Mouse (Mus musculus): ENCODE data around the gene Tmem138. TPM values are rescaled to one million over a fixed set of nuclear protein-coding genes. Genes with fewer than 3 reads are reported as not detected.

The Tmem138 gene
- polyA plus RNA-seq, 1 experiment = 16.5 TPM

GRCm38 (mm10) chr19:10525910-10526309 is 51.3 kb downstream of the Tmem138 start, which contains the start of gene Sdhaf2:
Sdhaf2 (minus strand) TSS chr19:10526142.
- WGBS = under 1% methylated on average over 11 of the region's 11 CpGs
- no peak for TF ChIP-seq CTCF (IDR thresholded peaks at IDR 0.05; ENCODE audit: control insufficient read depth, insufficient read depth, low read length)
- no peak for TF ChIP-seq POLR2A (IDR thresholded peaks at IDR 0.05; ENCODE audit: borderline replicate concordance, control insufficient read depth, low read depth, low read length)
- peaks cover 1% of the 10 kb centered on the region for H3K4me1 ChIP-seq (ENCODE audit: control insufficient read depth, insufficient read depth, low read length)
- peak within 1 kb of the TSS; percentile 98 for H3K27ac ChIP-seq (ENCODE audit: control insufficient read depth, insufficient read depth, low read depth, low read length, poor library complexity)
- H3K4me3 ChIP-seq (replicated peaks; ENCODE audit: control insufficient read depth, low read depth, low read length) = peak within 1 kb of the TSS; percentile 100

- WGBS = under 1% methylated on average over 89 of the region's 93 CpGs
- Histone ChIP-seq H3K4me1 (ENCODE audit: control insufficient read depth, insufficient read depth, low read length) (peaks cover 1% of the 10 kb centered on the region), H3K4me3 (replicated peaks; ENCODE audit: control insufficient read depth, low read depth, low read length) (peak within 1 kb of the TSS; percentile 100), H3K27ac (ENCODE audit: control insufficient read depth, insufficient read depth, low read depth, low read length, poor library complexity) (peak within 1 kb of the TSS; percentile 98)
- TF ChIP-seq POLR2A (IDR thresholded peaks at IDR 0.05; ENCODE audit: borderline replicate concordance, control insufficient read depth, low read depth, low read length) (peak; percentile 68; the same call in 1 of the 2 replicates), CTCF (IDR thresholded peaks at IDR 0.05; ENCODE audit: control insufficient read depth, insufficient read depth, low read length) (no peak)
These were observed 51.9 kb downstream of the Tmem138 start, which contains the start of gene Cpsf7 for GRCm38 (mm10) chr19:10525106-10525901. Cpsf7 (plus strand) TSS chr19:10525266.

- peaks cover 1% of the 10 kb centered on the region for H3K4me1 ChIP-seq (ENCODE audit: control insufficient read depth, insufficient read depth, low read length)
- WGBS = under 1% methylated on average over 19 of the region's 19 CpGs
These were observed 52.4 kb downstream of the Tmem138 start for GRCm38 (mm10) chr19:10524784-10525105.

GRCm38 (mm10) chr19:10523483-10524080 is 53.6 kb downstream of the Tmem138 start:
- peaks cover 1% of the 10 kb centered on the region for H3K4me1 ChIP-seq (ENCODE audit: control insufficient read depth, insufficient read depth, low read length)
- 42% methylated on average over 5 of the region's 5 CpGs for WGBS
- H3K4me3 ChIP-seq (replicated peaks; ENCODE audit: control insufficient read depth, low read depth, low read length) = no peak overlapping the region
- no peak for TF ChIP-seq CTCF (IDR thresholded peaks at IDR 0.05; ENCODE audit: control insufficient read depth, insufficient read depth, low read length)
- H3K27ac ChIP-seq (ENCODE audit: control insufficient read depth, insufficient read depth, low read depth, low read length, poor library complexity) = no peak overlapping the region; the same call in 1 of the 2 replicates

More at GRCm38 (mm10) chr19:10524784-10525105, 52.4 kb downstream of the Tmem138 start:
- H3K27ac ChIP-seq (ENCODE audit: control insufficient read depth, insufficient read depth, low read depth, low read length, poor library complexity) = peak overlapping the region; percentile 98
- TF ChIP-seq POLR2A (IDR thresholded peaks at IDR 0.05; ENCODE audit: borderline replicate concordance, control insufficient read depth, low read depth, low read length) (no peak), CTCF (IDR thresholded peaks at IDR 0.05; ENCODE audit: control insufficient read depth, insufficient read depth, low read length) (no peak)
- H3K4me3 ChIP-seq (replicated peaks; ENCODE audit: control insufficient read depth, low read depth, low read length) = peak overlapping the region; percentile 100

GRCm38 (mm10) chr19:10521926-10522325 is 55.2 kb downstream of the Tmem138 start:
- WGBS = 57% methylated on average over 1 of the region's 1 CpGs
- peaks cover 1% of the 10 kb centered on the region for H3K4me1 ChIP-seq (ENCODE audit: control insufficient read depth, insufficient read depth, low read length)
- no peak for TF ChIP-seq POLR2A (IDR thresholded peaks at IDR 0.05; ENCODE audit: borderline replicate concordance, control insufficient read depth, low read depth, low read length)
- TF ChIP-seq CTCF (IDR thresholded peaks at IDR 0.05; ENCODE audit: control insufficient read depth, insufficient read depth, low read length) = no peak
- no peak overlapping the region for H3K4me3 ChIP-seq (replicated peaks; ENCODE audit: control insufficient read depth, low read depth, low read length)
- H3K27ac ChIP-seq (ENCODE audit: control insufficient read depth, insufficient read depth, low read depth, low read length, poor library complexity) = no peak overlapping the region

Other genes starting within 250 kb of the Tmem138 start
- 0.37 and 1.9 TPM in 2 replicates for gene Syt7, start 188.3 kb downstream of the Tmem138 start, polyA plus RNA-seq (2011; ENCODE audit: insufficient read depth, insufficient read length, low replicate concordance, missing spikeins)
- not detected in 2 replicates for gene Lrrc10b, start 119.9 kb downstream of the Tmem138 start, polyA plus RNA-seq (2011; ENCODE audit: insufficient read depth, insufficient read length, low replicate concordance, missing spikeins)
- 1.00 and 2.9 TPM in 2 replicates for gene Ppp1r32, start 94.4 kb downstream of the Tmem138 start, polyA plus RNA-seq (2011; ENCODE audit: insufficient read depth, insufficient read length, low replicate concordance, missing spikeins)
- gene Cpsf7, start 52.1 kb downstream of the Tmem138 start, polyA plus RNA-seq (2011; ENCODE audit: insufficient read depth, insufficient read length, low replicate concordance, missing spikeins) = 46.7 and 87.1 TPM in 2 replicates
- gene Sdhaf2, start 51.2 kb downstream of the Tmem138 start, polyA plus RNA-seq (2011; ENCODE audit: insufficient read depth, insufficient read length, low replicate concordance, missing spikeins) = 23.6 and 31.2 TPM in 2 replicates
- gene Tmem216, start 21.1 kb downstream of the Tmem138 start, polyA plus RNA-seq (2011; ENCODE audit: insufficient read depth, insufficient read length, low replicate concordance, missing spikeins) = 18.5 and 25.1 TPM in 2 replicates
- 17.7 and 34.4 TPM in 2 replicates for gene Cyb561a3, start 190 bp downstream of the Tmem138 start, polyA plus RNA-seq (2011; ENCODE audit: insufficient read depth, insufficient read length, low replicate concordance, missing spikeins)
- 59.3 and 107 TPM in 2 replicates for gene Ddb1, start 28.0 kb upstream of the Tmem138 start, polyA plus RNA-seq (2011; ENCODE audit: insufficient read depth, insufficient read length, low replicate concordance, missing spikeins)
- gene Tkfc, start 28.3 kb upstream of the Tmem138 start, polyA plus RNA-seq (2011; ENCODE audit: insufficient read depth, insufficient read length, low replicate concordance, missing spikeins) = 3.7 and 5.3 TPM in 2 replicates
- gene Vwce, start 56.9 kb upstream of the Tmem138 start, polyA plus RNA-seq (2011; ENCODE audit: insufficient read depth, insufficient read length, low replicate concordance, missing spikeins) = 0.41 and 0.77 TPM in 2 replicates
- not detected in 2 replicates for gene Pga5, start 100.7 kb upstream of the Tmem138 start, polyA plus RNA-seq (2011; ENCODE audit: insufficient read depth, insufficient read length, low replicate concordance, missing spikeins)
- gene Vps37c, start 111.4 kb upstream of the Tmem138 start, polyA plus RNA-seq (2011; ENCODE audit: insufficient read depth, insufficient read length, low replicate concordance, missing spikeins) = 14.4 and 29.5 TPM in 2 replicates
- gene Cd5, start 161.6 kb upstream of the Tmem138 start, polyA plus RNA-seq (2011; ENCODE audit: insufficient read depth, insufficient read length, low replicate concordance, missing spikeins) = 1.1 and 2.2 TPM in 2 replicates